Mouse (Mus musculus) embryo, embryonic 11.5 days (tissue): ENCODE measurements around the gene Uaca.
"Not testable (repeated sequence)": the region's sequence is repeated elsewhere in the genome, so short reads cannot be mapped to it uniquely, and the experiment has no call there.

Experiments used
- DNase-seq: peaks from one replicate; pipeline ENCODE4 v3.0.0-alpha.2; 2012; ENCODE audit warnings: low read depth, low spot score

The Uaca gene

DNA sequence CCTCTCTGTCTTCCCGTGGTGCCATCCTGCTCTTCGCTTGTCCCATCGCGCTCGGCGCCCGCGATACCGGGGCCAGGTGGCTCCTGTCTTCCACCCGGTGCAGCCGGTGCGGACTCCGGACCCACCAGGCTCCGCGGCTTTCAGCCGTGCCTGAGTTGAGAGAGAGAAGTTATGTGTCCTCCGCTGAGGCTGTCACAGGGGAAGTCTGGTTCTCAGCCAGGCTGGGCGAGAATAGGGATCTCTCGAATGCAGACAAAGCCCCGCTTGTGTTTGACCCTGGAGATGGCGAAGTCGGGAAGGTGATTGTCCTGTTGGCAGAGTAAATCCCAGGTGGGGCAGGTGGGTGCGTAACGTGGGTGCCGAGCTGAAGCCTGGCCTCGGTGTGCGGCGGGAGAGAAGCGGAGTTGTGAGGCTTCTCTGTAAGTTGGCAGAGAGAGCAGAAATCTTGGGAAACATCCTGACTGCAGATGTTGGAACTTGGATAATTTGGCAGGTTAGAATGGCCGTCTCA is 554 bp downstream of the Uaca start:
- no peak for DNase-seq

DNA sequence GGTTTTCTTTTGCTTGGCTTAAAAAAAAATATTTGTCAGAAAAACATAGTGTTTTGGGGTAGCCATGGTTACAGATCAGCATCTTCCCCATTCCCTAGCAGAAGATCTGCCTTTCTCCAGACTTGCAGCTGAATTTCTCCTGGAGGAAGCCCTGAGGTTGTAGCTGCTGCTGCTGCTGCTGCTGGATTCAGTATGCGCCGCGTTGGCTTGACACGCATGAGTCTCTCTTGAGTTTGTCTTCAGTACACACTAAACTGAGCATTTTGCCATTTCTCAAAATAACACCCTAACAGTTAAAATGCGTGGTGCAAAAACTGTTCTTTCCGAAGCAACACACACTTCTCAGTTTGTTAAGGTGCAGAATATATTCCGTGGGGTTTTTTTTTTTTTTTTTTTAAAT is 1.7 kb downstream of the Uaca start:
- no peak for DNase-seq

DNA sequence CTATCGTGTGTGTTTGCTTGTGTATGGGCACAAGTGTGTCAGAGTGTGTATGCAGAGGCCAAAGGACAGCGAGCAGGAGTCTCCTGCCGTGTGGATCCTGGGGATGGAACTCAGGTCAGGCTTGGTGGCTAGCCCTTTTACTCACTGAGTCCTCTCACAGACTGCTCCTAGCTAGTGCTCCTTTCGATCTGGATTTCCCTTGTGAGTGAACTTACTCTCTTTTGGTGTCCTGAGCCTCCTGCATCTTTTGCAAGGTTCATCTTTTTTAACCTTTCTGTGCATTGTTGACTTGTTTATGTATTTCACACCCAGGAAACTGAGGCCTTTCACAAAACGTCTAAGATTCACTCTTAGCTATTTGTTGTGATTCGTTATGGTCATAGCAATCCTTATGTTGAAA is 2.8 kb downstream of the Uaca start:
- no peak for DNase-seq

DNA sequence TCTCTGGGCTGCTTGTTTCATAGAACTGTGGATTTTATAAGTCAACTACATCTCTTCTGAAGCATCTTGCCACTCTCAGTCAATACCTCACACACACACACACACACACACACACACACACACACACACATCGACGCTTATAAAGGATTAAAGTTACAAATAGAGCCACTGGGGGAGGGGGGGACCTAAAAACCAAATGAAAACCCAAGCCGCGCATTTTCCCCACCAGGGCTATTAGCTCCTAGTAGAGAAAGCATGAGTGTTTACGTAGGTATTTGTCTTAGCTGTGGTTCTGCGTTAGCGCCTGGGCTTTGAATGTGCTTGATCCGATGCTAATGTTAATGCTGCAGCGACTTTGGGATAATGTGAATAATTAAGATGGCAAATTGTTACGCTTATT is 4.7 kb downstream of the Uaca start:
- no peak for DNase-seq

DNA sequence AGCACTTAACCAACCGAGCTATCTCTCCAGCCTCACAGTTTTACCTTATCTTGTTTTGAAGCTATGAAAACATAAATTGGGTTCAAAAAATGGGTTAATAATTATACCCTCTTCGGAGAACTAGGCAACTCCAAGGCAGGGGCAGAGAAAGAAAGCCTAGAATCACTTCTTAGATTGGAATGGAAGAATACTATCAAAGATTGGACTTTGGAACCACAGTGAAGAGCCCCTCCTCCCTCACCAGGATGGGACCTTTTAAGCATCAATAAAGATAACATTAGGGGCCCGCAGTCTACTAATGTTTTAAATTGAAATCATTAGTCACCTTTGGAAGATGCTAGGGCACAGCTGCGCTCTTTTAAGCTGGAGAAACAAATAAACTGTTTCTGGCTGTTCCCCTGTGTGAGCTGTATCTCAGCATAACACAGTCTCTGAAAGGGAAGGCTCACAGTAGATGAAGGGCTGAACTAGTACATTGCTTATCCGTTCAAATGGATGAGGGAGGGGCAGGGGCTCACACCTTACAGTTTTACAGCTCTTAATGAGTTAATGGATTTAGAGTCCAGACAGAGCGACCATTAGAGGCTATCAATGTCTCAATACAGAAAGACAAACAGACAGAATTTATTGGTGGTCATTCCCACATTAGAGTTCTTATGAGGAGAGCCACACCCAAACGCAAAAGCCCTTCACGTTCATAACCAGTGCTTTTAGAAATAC is 6.5 kb downstream of the Uaca start:
- no peak for DNase-seq

DNA sequence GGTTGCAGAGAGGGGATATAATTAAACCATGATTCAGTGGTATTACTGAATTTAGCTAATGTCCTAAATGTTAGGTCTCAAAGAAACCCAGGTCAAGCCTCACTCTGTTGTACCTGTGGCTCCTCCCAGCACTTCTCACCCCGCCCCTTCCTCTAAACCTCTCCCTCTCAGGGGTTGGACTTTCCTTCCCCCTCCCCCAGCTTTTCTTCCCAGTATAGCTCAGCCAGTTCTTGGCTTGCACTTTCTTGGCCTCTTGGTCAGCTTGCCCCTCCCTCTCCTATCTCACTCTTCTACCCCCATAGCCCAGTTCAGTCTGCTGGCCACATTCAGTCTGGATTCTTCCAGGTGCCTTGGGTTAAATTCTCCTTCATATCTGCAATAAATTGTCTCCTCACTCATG is 7.4 kb downstream of the Uaca start:
- no peak for DNase-seq

DNA sequence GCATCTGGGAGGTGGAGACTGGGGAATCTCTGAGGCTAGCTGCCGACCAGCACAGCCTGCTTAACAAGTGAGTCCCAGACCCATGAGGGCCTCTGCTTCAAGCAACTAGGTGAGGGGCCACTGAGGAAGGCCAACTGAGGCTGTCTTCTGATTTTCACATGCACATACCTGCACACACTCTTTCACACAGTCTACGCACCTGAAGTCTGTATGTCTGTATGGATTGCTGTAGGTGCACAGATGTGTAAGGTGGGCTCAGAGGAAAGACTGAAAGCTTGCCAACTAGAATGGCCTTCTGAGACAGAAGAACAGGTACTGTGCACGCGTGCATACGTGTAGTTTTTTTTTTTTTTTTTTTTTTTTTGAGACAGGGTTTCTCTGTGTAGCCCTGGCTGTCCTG is 8.0 kb downstream of the Uaca start:
- DNase-seq: no peak

DNA sequence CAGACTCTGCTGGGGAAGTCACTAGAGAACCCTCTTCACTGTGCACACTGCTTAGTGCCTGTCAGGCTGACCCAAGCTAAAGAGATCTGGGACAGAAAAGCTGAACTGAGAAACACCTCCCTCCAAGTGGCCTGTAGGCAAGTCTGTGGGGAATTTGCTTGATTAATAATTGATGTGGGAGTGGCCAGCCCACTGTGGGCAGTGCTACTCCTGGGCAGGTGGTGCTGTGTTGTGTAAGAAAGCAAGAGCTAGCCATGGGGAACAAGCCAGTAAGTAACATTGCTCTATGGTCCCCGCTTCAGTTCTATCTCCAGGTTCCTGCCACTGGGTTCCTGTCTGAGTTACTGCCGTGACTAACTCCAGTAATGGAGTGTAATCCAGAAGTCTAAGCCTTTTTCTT is 11.7 kb downstream of the Uaca start:
- no peak for DNase-seq

DNA sequence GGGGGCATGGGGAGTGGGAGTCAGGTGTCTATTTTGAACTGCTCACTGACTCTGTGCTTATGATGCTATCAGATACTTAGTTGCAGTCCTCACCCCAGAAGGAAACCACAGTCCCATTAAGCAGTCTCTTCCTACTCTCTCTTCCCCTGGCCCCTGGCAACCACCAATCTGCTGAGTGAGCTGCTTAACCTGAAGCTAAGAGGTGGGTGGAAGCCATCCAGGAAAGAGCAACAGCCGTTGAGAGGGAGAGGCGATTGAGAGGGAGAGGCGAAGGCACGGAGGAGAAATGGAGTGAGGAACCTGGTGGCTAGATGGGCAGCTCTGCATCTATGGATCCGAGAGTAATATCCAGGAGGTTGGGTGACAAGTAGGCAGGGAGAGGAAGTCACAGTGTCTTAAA is 13.7 kb downstream of the Uaca start:
- DNase-seq: no peak

DNA sequence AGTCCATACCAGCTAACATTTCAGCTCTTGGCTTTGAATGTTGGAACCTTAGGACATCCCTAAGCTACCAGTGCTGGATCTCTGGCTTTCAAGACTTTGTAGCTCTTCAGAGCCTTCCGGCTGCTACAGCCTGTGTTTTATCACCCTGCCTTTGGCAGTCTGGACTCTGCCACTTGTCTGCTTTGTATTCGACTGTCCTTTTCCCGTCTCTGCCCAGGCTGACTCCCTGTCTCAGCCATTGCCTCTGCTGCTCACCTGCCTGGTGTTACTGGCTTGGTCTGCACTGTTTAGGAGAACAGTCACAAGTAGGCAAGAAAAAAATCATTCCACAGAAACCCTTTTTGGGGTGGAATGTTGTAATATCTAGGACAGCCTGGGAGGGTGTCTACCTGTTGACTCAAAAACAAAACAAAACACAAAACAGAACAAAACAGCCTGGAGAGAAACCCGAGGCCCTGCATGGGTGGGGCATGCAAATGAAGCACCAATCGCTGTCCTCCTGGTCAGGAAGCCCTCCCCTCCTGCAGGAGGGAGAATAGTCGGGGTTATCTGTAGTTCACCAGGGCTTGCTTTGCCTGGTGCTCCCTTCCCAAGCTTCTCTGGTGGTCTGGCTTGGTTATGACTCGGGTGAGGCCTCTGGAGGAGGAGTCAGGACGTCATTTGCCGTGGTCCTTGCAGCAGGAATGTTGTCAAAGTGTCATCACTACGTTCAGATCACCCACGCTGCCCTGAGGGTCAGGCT is 19.0 kb downstream of the Uaca start:
- no peak for DNase-seq

DNA sequence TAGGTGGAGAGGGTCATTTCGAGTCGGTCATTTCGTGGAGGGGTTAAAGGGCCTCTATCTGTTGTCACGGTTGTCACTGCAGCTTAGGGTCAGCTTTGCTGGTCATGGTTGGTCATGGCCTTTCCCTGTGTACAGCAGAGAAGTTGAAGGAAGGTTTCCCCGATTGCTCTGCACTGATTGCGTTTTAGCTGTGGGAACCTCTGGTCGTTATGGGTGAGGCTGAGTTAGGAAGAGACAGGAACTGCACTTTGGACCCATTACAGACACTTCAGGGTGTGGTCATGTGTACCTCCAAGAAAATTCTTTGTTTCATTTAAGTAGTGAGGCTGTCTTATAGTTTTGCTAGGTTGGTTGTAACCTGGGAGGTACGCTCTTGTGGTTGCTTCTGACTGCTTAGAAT is 21.2 kb downstream of the Uaca start:
- no peak for DNase-seq

DNA sequence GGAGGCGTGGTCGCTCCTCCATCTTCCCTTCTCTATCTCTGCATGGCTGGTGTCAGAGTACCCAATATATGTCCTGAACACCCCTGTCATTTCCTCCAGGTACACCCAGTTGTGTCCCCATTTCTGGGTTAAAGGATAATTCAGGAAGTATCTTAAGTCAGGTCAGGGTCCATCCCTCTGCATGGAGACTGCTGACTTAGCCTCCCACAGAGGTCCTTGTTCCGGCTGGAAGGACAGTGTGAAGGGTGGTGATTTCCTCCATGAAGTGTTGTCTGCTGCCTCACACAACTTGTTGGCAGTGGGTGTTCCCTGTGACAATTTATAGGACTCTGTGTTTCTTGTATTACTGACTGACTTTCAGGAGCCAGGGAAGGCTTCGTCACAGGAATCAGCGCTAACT is 23.2 kb downstream of the Uaca start:
- no peak for DNase-seq

DNA sequence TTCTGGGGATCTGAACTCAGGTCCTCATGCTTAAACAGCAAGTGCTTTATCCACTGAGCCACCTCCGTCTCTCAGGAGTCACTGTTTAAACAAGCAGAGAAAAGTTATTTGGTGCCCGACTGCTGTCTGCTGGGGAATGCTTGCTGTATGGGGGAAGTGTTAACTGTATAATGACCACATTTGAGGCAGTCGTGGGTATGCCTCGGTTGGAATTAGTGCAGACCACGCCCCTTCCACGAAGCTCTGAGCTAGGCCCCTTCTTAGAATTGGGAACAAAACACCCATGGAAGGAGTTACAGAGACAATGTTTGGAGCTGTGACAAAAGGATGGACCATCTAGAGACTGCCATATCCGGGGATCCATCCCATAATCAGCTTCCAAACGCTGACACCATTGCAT is 24.2 kb downstream of the Uaca start:
- DNase-seq: not testable (repeated sequence)

DNA sequence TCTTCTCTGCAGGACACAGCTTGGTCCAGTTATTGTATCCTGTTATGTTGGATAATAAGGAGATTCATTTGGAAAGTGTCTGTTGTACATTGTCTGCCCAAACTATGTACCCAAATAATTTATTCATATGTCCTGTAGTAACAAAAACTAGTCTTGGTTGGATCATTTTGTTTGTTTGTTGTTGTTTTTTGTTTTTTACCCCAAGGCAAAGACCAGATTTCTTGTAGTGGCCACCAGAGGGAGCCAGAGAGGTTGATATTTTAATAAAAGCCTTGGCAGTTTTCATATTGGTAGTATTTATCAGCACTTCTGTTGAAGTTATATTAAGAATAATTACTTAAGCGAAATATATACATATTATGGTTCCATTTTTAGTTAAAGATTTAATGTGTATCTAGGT is 25.0 kb downstream of the Uaca start:
- no peak for DNase-seq

DNA sequence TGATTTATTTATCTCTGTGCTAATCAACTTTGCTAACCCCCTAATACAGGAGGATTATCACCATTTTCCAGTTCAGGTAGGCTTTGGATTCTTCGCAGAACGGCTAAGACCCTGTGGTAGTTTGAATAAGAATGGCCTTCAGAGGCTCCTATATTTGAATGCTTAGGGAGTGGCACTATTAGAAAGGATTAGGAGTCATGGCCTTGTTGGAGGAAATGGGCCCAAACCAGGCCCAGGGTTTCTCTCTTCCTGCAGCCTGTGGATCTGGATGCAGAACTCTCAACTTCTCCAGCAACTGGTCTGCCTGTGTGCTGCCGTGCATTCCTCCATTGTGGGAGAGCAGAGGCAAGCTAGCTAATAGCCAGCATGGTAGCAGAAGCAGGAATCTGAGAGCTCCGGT is 27.2 kb downstream of the Uaca start:
- no peak for DNase-seq

DNA sequence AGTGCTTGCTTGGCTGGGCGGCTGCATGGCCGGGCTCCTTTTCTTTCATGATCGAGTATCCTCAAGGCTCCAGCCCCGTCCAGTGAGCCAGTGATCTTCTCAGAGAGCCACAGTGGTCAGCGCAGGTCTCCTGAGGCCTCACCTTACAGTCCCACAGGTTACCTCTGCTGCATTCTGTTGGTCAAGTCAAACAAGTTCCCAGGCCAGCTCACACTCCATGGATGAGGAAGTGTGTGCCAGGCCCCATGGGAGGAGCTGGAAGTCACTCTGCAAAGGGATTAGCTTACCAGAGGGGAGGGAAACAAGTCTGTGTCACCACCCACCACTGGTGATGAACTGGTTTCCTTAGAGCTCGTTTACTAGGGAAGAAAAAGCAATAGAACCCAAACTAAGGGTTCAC is 28.3 kb downstream of the Uaca start:
- DNase-seq: no peak

DNA sequence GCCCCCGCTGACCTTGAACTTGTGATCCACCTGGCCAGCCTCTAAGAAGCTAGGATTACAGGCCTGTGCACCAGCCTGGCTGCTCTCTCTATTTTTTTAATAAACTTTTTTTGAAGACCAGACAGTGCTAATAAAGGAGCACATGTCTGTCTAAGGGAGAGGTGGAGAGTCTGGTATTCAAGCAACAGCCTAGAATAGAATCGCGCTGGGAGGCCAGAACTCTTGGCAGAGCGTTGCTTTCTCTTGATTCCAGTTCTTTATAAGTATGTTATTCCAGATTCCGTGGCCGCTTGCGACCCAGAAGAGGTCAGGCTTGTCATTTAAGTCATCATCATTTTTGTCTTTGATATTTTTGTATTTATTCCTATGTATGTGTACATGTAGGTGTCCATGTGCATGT is 31.2 kb downstream of the Uaca start:
- DNase-seq: no peak

DNA sequence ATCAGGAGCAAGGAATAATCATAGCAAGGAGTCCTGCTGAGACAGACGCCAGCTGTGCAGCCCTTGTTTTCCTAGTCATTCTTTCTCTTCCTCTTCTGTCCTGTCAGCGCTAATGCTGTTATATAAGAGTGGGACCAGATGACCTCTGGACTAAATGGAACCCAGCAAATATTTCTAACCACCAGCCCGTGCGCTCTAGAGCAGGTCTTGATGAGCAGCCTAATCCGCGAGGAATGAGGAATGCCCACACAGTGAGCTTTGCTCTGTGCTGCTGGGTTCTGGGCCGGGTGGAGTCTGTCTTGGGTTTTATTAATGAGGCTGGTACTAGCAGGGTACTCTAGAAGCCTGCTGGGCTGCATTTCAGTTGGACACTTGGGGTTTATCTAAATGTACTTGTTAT is 32.4 kb downstream of the Uaca start:
- DNase-seq: no peak

DNA sequence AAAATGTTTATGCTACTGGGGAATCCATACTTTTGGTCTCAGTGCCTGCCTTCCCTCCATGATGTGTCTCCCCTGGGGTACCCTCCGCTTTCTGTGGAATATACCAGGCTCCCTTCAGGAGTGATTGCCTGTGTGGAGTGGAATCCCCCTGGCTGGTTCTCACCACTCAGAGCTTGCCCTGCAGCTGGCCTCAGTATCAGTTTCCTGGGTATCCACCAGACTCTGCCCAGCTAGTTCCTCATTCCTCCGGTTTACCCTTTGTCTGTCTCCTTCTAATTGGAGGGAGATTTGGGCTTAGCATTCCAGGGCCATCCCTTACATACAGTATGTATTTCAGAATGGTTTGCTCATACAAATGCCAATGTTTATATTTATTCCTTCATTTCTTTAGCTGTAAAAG is 33.9 kb downstream of the Uaca start:
- no peak for DNase-seq

DNA sequence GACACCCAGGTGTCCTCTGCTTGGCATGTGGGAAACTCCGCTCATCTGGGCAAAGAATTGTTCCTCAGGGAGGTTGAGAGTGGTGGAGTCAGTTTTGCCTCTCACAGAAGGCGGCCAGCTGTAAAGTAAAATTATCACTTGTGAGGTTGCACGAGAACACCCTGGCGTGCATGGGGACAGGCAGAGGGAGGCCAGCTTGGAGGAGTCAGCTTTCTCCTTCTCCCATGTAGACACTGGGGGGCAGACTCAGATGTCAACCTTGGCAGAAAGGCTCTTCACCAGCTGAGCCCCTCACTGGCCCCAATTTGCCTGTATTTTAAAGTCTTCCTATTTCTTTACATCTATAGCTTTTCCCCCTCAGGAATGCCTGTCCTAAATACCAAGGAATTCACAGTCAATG is 35.3 kb downstream of the Uaca start:
- DNase-seq: no peak

DNA sequence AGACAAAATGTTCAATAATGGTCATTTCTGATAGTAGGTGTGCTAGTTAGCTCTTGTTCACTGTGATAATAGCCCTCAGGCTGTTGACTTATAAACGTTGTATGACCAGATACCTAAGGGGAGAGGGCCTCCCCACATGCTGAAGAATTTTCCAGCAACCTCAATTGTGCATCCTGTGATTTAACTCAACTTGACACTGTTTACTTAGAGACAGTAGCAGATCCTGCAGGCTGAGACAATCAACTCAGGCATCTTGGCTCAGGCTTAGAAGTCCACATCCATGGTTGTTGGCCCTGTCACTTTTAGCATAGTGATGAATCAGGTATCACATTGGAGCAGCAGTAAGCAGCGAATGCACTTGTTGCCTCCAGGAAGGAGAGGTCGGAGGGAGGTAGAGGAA is 35.7 kb downstream of the Uaca start:
- no peak for DNase-seq

DNA sequence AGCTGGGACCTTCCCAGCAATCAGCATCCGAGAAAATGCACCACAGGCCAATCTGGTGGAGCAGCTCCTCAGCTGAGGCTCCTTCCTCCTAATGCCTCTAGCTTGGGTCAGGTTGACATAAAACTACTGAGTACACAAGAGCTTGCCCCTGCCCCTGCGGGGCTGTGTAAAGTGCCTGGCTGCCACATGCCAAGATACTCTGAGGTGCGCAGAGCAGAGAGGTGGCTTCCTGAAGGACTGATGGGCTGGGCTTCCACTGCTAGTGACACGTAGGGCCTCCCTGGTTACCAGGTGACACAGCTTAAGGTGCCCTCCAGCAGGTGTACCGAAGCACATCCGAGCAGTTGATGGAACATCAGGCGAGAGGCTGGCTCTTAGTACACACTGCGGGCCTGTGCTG is 37.9 kb downstream of the Uaca start:
- no peak for DNase-seq

DNA sequence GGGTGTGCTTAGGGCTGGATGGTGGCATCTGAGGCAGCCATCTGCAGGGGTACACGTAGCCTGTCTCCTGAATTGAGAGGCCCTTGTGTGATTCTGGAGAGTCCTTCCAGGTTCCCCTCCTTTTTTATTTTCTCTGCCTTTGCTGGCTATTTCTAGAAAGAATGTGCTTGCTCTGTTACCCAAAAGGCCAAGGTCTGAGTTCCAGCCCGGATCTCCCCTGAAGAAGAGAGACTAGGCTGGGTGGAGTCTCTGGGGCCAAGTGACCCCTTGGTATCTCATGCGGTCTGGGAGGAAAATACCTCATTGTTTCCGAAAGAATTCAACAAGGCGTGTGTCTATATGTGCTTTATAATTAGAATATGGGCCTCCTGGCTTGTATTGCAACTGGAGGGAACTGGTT is 41.8 kb downstream of the Uaca start:
- no peak for DNase-seq

DNA sequence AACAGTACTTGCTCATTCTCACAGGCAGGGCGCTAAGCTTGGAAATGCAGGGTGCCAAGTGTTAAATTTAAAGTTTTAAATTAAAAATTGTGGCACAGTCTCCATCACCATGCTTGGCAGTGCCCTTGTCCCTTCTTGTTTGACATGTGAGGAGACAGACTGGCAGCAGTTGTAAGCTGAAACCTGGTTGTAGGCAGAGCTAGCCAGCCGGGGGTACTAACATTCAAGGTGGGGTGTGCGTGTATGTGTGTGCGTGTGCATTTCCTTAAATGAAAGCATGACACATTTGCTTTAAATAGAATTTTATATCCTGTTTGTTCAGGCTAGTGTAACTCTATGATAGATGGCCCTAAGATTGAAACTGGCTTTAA is 42.7 kb downstream of the Uaca start:
- no peak for DNase-seq
